Mouse (Mus musculus) hindbrain, embryonic 13.5 days (tissue): ENCODE measurements at regions not wholly inside any gene's neighbourhood (a gene's known extent, or its start where the extent isn't known, plus 50 kb on each side); places are given as distances from the start of the nearest gene placed in this dataset.
A peak's percentile ranks its signal among the peaks of the same experiment; 100 is the strongest.

Experiments
- ATAC-seq: fragments of 200-750 bp; cut with Nextera tagmentation; 2 replicates; pipeline ENCODE4 v1.8.0; 2017; ENCODE audit warnings: moderate TSS enrichment; ENCODE audit not compliant: low FRiP score
- H3K27ac ChIP-seq: fragments of 300-500 bp; sonication (generic); 2 replicates; pipeline ENCODE4 v1.5.1; 2015; ENCODE audit warnings: inconsistent platforms, mild to moderate bottlenecking, moderate library complexity
- H3K27me3 ChIP-seq: fragments of 300-500 bp; sonication (generic); 2 replicates; pipeline ENCODE4 v1.6.1; 2015; ENCODE audit warnings: mild to moderate bottlenecking, inconsistent platforms
- H3K36me3 ChIP-seq: fragments of 300-500 bp; sonication (generic); 2 replicates; pipeline ENCODE4 v1.6.1; 2015; ENCODE audit warnings: mild to moderate bottlenecking, inconsistent platforms
- H3K4me1 ChIP-seq: fragments of 300-500 bp; sonication (generic); replicated peaks from 2 replicates; pipeline ENCODE4 v1.6.1; 2015; ENCODE audit warnings: inconsistent platforms
- H3K4me2 ChIP-seq: fragments of 300-500 bp; sonication (generic); 2 replicates; pipeline ENCODE4 v1.6.1; 2015; ENCODE audit warnings: inconsistent platforms, mild to moderate bottlenecking, moderate library complexity
- H3K4me3 ChIP-seq: fragments of 300-500 bp; sonication (generic); 2 replicates; pipeline ENCODE4 v1.5.1; 2015; ENCODE audit warnings: mild to moderate bottlenecking, inconsistent platforms
- H3K9ac ChIP-seq: fragments of 300-500 bp; sonication (generic); 2 replicates; pipeline ENCODE4 v1.6.1; 2015; ENCODE audit warnings: mild to moderate bottlenecking, inconsistent platforms
- H3K9me3 ChIP-seq: fragments of 300-500 bp; sonication (generic); 2 replicates; pipeline ENCODE4 v1.6.1; 2016; ENCODE audit warnings: inconsistent platforms
- WGBS: fragments of 180-500 bp; shearing (Covaris S2); methylation state at CpG from one replicate; pipeline ENCODE4 v1.1.7; 2015; 5-methylcytosine and 5-hydroxymethylcytosine counted together

GRCm38 (mm10) chr7:68686396-68687139 lies 62.5 kb downstream of the Arrdc4 start:
- Histone ChIP-seq H3K9me3 (peaks cover 3% of the 10 kb centered on the region; the same call in 1 of the 2 replicates), H3K27ac (no peak overlapping the region), H3K4me1 (peaks cover 17% of the 10 kb centered on the region), H3K9ac (no peak overlapping the region), H3K4me2 (no peak overlapping the region), H3K27me3 (no peaks in the 10 kb centered on the region), H3K36me3 (no peaks in the 10 kb centered on the region), H3K4me3 (no peak overlapping the region)
- ATAC-seq: peak; percentile 87
- WGBS: 61% methylated on average over 6 of the region's 6 CpGs

DNA sequence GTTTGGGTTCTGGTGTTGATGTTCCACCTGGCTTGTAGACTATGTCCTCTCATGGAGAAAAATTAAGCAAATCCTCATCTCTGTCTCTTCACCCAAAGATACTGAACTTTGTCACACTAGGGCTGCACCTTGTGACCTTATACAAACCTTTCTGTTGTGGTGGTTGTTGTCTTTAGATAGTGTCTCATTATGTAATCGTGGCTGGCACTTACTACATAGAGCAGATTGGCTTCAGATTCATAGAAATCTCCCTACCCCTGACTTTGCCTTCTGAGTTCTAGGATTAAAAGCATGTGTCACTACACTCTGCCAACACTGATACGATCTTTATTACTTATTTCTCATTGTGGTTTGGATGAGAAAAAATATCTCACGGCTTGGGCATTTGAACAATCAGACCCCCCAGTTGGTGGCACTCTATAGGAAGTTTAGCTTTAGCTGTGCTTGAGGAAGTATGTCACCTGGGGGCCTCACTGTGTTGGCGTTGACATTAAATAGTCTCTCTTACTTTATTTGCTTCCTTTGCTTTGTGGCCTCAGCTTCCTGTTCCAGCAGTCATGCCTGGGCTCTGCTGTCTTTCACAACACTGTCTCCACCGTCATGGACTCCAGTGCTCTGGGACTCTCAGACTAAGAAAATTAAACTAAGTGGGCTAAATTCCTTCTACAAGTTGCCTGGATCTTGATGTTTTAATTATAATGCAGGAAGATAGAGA lies 66.0 kb downstream of the Arrdc4 start:
- no peaks in the 10 kb centered on the region for H3K9me3 ChIP-seq
- no peaks in the 10 kb centered on the region for H3K36me3 ChIP-seq
- no peak overlapping the region for H3K4me2 ChIP-seq
- H3K4me1 ChIP-seq: peaks cover 22% of the 10 kb centered on the region
- H3K4me3 ChIP-seq: no peak overlapping the region
- H3K27ac ChIP-seq: no peak overlapping the region
- H3K27me3 ChIP-seq: no peaks in the 10 kb centered on the region
- no peak overlapping the region for H3K9ac ChIP-seq
- no peak for ATAC-seq
- WGBS: 80% methylated on average over 5 of the region's 5 CpGs

GRCm38 (mm10) chr7:68682318-68682728 lies 66.7 kb downstream of the Arrdc4 start:
- no peaks in the 10 kb centered on the region for H3K9me3 ChIP-seq
- no peaks in the 10 kb centered on the region for H3K27me3 ChIP-seq
- no peak overlapping the region for H3K4me2 ChIP-seq
- no peak overlapping the region for H3K4me3 ChIP-seq
- H3K9ac ChIP-seq: no peak overlapping the region
- peaks cover 21% of the 10 kb centered on the region for H3K4me1 ChIP-seq
- H3K27ac ChIP-seq: no peak overlapping the region
- H3K36me3 ChIP-seq: no peaks in the 10 kb centered on the region
- ATAC-seq: no peak
- 46% methylated on average over 6 of the region's 6 CpGs for WGBS

- no peak overlapping the region for H3K9ac ChIP-seq
These were observed 69.3 kb downstream of the Arrdc4 start for GRCm38 (mm10) chr7:68679770-68680169.

GRCm38 (mm10) chr7:68667790-68668732 lies 81.0 kb downstream of the Arrdc4 start:
- no peak overlapping the region for H3K9ac ChIP-seq
- H3K27me3 ChIP-seq: no peaks in the 10 kb centered on the region
- no peaks in the 10 kb centered on the region for H3K4me1 ChIP-seq
- no peak overlapping the region for H3K4me3 ChIP-seq
- no peak overlapping the region for H3K4me2 ChIP-seq
- no peak overlapping the region for H3K27ac ChIP-seq
- WGBS: 81% methylated on average over 12 of the region's 12 CpGs
- no peaks in the 10 kb centered on the region for H3K36me3 ChIP-seq
- H3K9me3 ChIP-seq: peaks cover 4% of the 10 kb centered on the region; the same call in 1 of the 2 replicates
- ATAC-seq: no peak

More at GRCm38 (mm10) chr7:68679770-68680169, 69.3 kb downstream of the Arrdc4 start:
- H3K4me2 ChIP-seq: no peak overlapping the region
- H3K4me1 ChIP-seq: peaks cover 5% of the 10 kb centered on the region; the same call in 1 of the 2 replicates
- 66% methylated on average over 3 of the region's 3 CpGs for WGBS
- peak; percentile 32; the same call in 1 of the 2 replicates for ATAC-seq
- no peak overlapping the region for H3K27ac ChIP-seq
- no peaks in the 10 kb centered on the region for H3K9me3 ChIP-seq
- no peaks in the 10 kb centered on the region for H3K36me3 ChIP-seq
- H3K4me3 ChIP-seq: no peak overlapping the region
- H3K27me3 ChIP-seq: no peaks in the 10 kb centered on the region

GRCm38 (mm10) chr7:68667215-68667614 lies 81.8 kb downstream of the Arrdc4 start:
- no peaks in the 10 kb centered on the region for H3K36me3 ChIP-seq
- H3K27ac ChIP-seq: no peak overlapping the region
- H3K9me3 ChIP-seq: peaks cover 4% of the 10 kb centered on the region; the same call in 1 of the 2 replicates
- H3K4me1 ChIP-seq: no peaks in the 10 kb centered on the region
- no peak overlapping the region for H3K4me2 ChIP-seq
- ATAC-seq: no peak
- no peaks in the 10 kb centered on the region for H3K27me3 ChIP-seq
- WGBS: 58% methylated on average over 4 of the region's 4 CpGs
- H3K9ac ChIP-seq: no peak overlapping the region
- no peak overlapping the region for H3K4me3 ChIP-seq

GRCm38 (mm10) chr7:68656354-68656753 lies 92.7 kb downstream of the Arrdc4 start:
- H3K9me3 ChIP-seq: no peaks in the 10 kb centered on the region
- no peaks in the 10 kb centered on the region for H3K36me3 ChIP-seq
- ATAC-seq: no peak

DNA sequence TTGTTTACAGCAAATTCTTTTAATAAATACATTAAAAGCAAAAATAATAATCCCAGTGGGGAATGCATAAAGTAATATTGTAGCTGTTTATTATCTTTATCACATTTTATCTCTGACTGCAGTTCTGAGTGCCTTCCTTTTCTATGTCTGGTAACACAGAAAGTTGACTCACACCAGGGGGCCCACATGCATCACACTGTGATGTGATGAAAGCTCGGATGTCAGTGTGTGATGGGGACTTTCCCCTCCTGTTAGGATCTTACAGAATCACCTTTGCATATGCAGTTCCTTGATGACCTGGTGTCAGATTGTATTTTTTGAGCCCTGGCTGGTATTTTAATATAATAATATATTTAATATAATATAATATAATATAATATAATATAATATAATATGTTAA lies 95.5 kb downstream of the Arrdc4 start:
- H3K9ac ChIP-seq: no peak overlapping the region
- H3K9me3 ChIP-seq: no peaks in the 10 kb centered on the region
- no peaks in the 10 kb centered on the region for H3K4me1 ChIP-seq
- no peaks in the 10 kb centered on the region for H3K27me3 ChIP-seq
- no peak overlapping the region for H3K4me2 ChIP-seq
- 55% methylated on average over 1 of the region's 1 CpGs for WGBS
- no peak overlapping the region for H3K27ac ChIP-seq
- ATAC-seq: no peak
- H3K36me3 ChIP-seq: no peaks in the 10 kb centered on the region
- H3K4me3 ChIP-seq: no peak overlapping the region

More at GRCm38 (mm10) chr7:68656354-68656753, 92.7 kb downstream of the Arrdc4 start:
- Histone ChIP-seq H3K27ac (no peak overlapping the region), H3K4me2 (no peak overlapping the region), H3K9ac (no peak overlapping the region), H3K27me3 (no peaks in the 10 kb centered on the region), H3K4me1 (no peaks in the 10 kb centered on the region), H3K4me3 (no peak overlapping the region)

GRCm38 (mm10) chr7:68651418-68651817 lies 97.6 kb downstream of the Arrdc4 start:
- Histone ChIP-seq H3K36me3 (no peaks in the 10 kb centered on the region), H3K9ac (no peak overlapping the region), H3K4me2 (no peak overlapping the region), H3K27me3 (no peaks in the 10 kb centered on the region), H3K27ac (no peak overlapping the region), H3K4me3 (no peak overlapping the region), H3K4me1 (no peaks in the 10 kb centered on the region), H3K9me3 (no peaks in the 10 kb centered on the region)
- WGBS: 69% methylated on average over 4 of the region's 4 CpGs
- ATAC-seq: no peak

DNA sequence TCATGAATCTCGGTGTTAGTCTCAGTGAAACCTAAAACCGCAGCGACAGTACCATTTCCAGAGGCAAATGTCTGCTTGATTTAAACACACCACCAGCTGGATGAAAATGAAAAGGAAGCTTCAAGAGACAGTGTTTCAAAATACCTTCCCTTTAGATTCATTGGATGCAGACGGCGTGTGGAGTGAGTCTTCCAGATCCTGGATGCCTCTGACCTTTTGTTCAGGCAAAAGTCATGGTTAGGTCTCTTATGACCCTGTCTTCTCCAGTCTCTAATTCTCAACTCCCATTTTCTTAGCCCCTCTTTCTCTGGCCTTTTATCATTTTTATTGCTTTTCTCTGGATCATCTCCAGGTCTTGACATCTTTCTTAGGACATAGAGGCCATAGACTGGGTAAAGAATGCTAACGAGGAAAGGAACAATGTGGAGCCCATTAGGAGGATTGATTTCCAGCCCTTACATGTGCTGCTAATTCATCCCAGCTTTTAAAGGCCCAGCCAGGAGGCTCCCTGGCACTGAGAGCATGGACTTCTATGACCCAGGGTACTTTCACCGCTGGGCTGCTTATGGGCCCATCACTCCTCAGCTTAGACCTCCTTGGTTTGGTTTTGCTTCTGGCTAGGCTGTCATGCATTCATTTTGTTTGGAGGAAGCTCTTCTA lies 111.4 kb downstream of the Arrdc4 start:
- Histone ChIP-seq H3K4me3 (no peak overlapping the region), H3K27me3 (no peaks in the 10 kb centered on the region)

DNA sequence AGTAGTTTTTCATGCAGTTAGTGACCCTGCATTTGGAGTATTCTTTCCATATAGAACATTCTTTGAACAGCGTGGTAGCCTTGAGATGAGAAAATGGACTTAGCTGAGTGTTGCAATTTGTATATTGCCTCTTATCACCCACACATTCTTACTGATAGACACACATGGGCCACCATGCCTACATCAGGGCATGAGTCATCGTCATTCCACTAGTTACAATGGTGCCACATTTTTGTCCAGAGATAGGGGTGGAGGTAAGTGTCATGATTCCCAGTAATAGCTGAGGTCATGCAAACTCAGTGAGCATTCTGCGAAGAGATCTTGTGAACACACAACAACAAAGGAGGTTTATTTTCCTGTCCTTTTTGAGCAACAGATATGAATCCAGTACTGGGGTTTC lies 128.0 kb downstream of the Arrdc4 start:
- 92% methylated on average over 3 of the region's 3 CpGs for WGBS
- ATAC-seq: no peak
- H3K4me3 ChIP-seq: no peak overlapping the region
- H3K4me2 ChIP-seq: no peak overlapping the region
- H3K4me1 ChIP-seq: no peaks in the 10 kb centered on the region
- no peaks in the 10 kb centered on the region for H3K9me3 ChIP-seq
- H3K36me3 ChIP-seq: no peaks in the 10 kb centered on the region
- no peak overlapping the region for H3K27ac ChIP-seq
- no peaks in the 10 kb centered on the region for H3K27me3 ChIP-seq
- no peak overlapping the region for H3K9ac ChIP-seq

More for the DNA sequence above, 111.4 kb downstream of the Arrdc4 start:
- H3K9me3 ChIP-seq: no peaks in the 10 kb centered on the region
- H3K4me1 ChIP-seq: no peaks in the 10 kb centered on the region
- H3K27ac ChIP-seq: no peak overlapping the region
- no peak for ATAC-seq
- H3K9ac ChIP-seq: no peak overlapping the region
- 86% methylated on average over 7 of the region's 7 CpGs for WGBS
- no peak overlapping the region for H3K4me2 ChIP-seq
- H3K36me3 ChIP-seq: no peaks in the 10 kb centered on the region
